20 mouse cellular contexts compared by ENCODE assay signal in genomic region chr14:30068566-30068965, GRCm38 (mm10). TPM values are rescaled to one million over a fixed set of nuclear protein-coding genes. Genes with fewer than 3 reads are reported as not detected.
"Had no signal": no experiment of that assay in that cellular context is flagged by ENCODE, and none has a peak within 500 bp of the region (broad histone marks: within the 10 kb centered on the region; RNA-seq: fewer than 3 reads in every experiment).

No protein-coding gene starts in this region.

- DNase-seq: liver, postnatal 0 days; lung, adult 2 months; lung, postnatal 14 days; lung, postnatal 36 days; right cerebral cortex, postnatal 14 days; thymus, adult 2 months; thymus, postnatal 25 days; thymus, postnatal 4 days had no signal

- H3K36me3 ChIP-seq: liver, embryonic 15.5 days; neural tube, embryonic 12.5 days; stomach, embryonic 15.5 days had no signal

- H3K27ac ChIP-seq: liver, embryonic 15.5 days; lung, embryonic 15.5 days; macrophage; midbrain, embryonic 13.5 days; neural tube, embryonic 12.5 days; stomach, embryonic 15.5 days; stomach, postnatal 0 days had no signal

- H3K4me2 ChIP-seq: liver, embryonic 15.5 days; lung, embryonic 15.5 days; midbrain, embryonic 13.5 days; neural tube, embryonic 12.5 days; stomach, embryonic 15.5 days had no signal

- H3K27me3 ChIP-seq: liver, embryonic 15.5 days; lung, embryonic 15.5 days; midbrain, embryonic 13.5 days; neural tube, embryonic 12.5 days; stomach, embryonic 15.5 days had no signal

- H3K4me3 ChIP-seq: liver, embryonic 15.5 days; lung, embryonic 15.5 days; megakaryocyte, embryonic 14.5 days; midbrain, embryonic 13.5 days; neural tube, embryonic 12.5 days; stomach, embryonic 15.5 days had no signal

- ATAC-seq: liver, postnatal 0 days; lung, postnatal 0 days; midbrain, embryonic 13.5 days; midbrain, embryonic 16.5 days had no signal

- H3K9me3 ChIP-seq: liver, embryonic 15.5 days; lung, embryonic 15.5 days; megakaryocyte, embryonic 14.5 days; midbrain, embryonic 13.5 days; neural tube, embryonic 12.5 days; stomach, embryonic 15.5 days had no signal

- H3K9ac ChIP-seq: liver, embryonic 15.5 days; liver, postnatal 0 days; lung, embryonic 15.5 days; midbrain, embryonic 13.5 days; neural tube, embryonic 12.5 days; stomach, embryonic 15.5 days had no signal

- H3K4me1 ChIP-seq: lung, embryonic 15.5 days; megakaryocyte, embryonic 14.5 days; midbrain, embryonic 13.5 days; neural tube, embryonic 12.5 days; stomach, embryonic 15.5 days had no signal

RNA-seq across cellular contexts. Expression of gene Chdh, which starts 59.7 kb away (rescaled TPM):
- total RNA-seq: monocyte, adult 5-6 weeks had no signal

RNA-seq across cellular contexts. Expression of gene Il17rb, which starts 59.9 kb away (rescaled TPM):
- total RNA-seq: monocyte, adult 5-6 weeks; neutrophil, adult 5-6 weeks had no signal
- polyA plus RNA-seq: macrophage had no signal
